Mouse (Mus musculus) megakaryocyte, embryonic 14.5 days (primary cell): Measurements from ENCODE around the gene Olfr859. TPM values are rescaled to one million over a fixed set of nuclear protein-coding genes. Genes with fewer than 3 reads are reported as not detected.
A peak's percentile ranks its signal among the peaks of the same experiment; 100 is the strongest.
"Not testable (repeated sequence)": the region's sequence is repeated elsewhere in the genome, so short reads cannot be mapped to it uniquely, and the experiment has no call there.

ENCODE experiments used
- H3K27me3 ChIP-seq: replicated peaks from 2 replicates; pipeline ENCODE3; 2012; ENCODE audit warnings: inconsistent platforms
- H3K36me3 ChIP-seq: replicated peaks from 2 replicates; pipeline ENCODE3; 2012; ENCODE audit warnings: low read length, inconsistent platforms, mixed read lengths
- H3K4me1 ChIP-seq: 2 replicates; pipeline ENCODE4 v1.6.1; 2012; ENCODE audit warnings: inconsistent platforms
- H3K4me3 ChIP-seq: replicated peaks from 2 replicates; pipeline ENCODE3; 2012; ENCODE audit warnings: moderate library complexity, mild to moderate bottlenecking, inconsistent platforms
- H3K9me3 ChIP-seq: 2 replicates; pipeline ENCODE4 v1.6.1; 2012; ENCODE audit warnings: inconsistent platforms
- FLI1 ChIP-seq: IDR thresholded peaks from 2 replicates; pipeline ENCODE4 v1.6.1; 2012; ENCODE audit warnings: low read length, inconsistent platforms, mixed read lengths
- GATA1 ChIP-seq: IDR thresholded peaks from 3 replicates; pipeline ENCODE4 v1.6.1; 2012; ENCODE audit warnings: mixed read lengths, low read length, inconsistent platforms, borderline replicate concordance
- polyA plus RNA-seq: library from polyadenylated mRNA; stranded (reverse); fragments of >175 nt; gene quantifications from 2 replicates; pipeline ENCODE4 v1.2.3, GENCODE M21; 2012; ENCODE audit warnings: low replicate concordance; ENCODE audit not compliant: insufficient read depth

Gene Olfr859
- polyA plus RNA-seq: not detected in 2 replicates

DNA sequence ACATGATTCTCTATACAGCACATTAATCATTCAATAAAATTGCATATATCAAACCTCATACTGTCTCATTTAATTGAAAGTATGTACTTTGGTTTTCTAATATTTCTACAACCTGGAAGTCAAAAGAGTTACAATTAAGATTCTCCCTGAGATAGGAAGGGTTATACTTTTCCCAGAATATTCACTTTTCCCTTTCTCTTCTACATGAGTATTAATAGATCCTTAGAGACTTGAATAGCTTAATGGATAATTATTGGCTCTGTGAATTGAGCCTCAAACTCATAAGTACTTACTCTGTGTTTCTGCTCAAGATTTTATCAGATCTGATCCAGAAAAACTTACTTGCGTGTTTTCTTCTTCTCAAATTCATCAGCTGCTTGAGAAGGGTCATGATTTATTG lies at the start of gene Olfr859:
Gene Olfr859, plus strand, starts transcription at position 301 of the 400 bp plus-strand sequence.
- H3K4me1 ChIP-seq: peaks cover 29% of the 10 kb centered on the region
- not testable (repeated sequence) for H3K4me3 ChIP-seq, H3K9me3 ChIP-seq, H3K36me3 ChIP-seq, H3K27me3 ChIP-seq

DNA sequence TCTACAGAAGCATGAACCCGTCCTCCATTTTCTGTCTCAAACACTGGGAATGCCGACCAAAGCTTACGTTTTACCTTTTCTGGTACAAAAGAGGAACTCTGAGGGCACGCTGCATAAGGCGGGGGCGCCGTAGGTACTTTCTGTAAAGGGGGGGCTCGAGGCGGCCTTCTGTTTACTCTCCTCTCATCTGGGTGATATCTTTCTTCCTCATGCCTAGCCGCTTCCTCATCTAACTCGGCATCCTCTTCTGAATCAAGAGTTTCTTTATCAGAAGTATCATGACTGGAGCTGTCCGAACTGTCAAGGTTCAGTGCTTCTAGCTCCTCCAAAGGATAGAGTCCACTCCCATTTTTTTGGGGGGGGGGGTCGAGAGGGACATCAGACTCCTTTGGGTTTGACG lies 35.6 kb upstream of the Olfr859 start:
- TF ChIP-seq GATA1: no peak
- TF ChIP-seq FLI1: no peak
- H3K36me3 ChIP-seq: peaks cover 7% of the 10 kb centered on the region
- H3K9me3 ChIP-seq: peaks cover 51% of the 10 kb centered on the region
- peaks cover 2% of the 10 kb centered on the region; the same call in 1 of the 2 replicates for H3K4me1 ChIP-seq
- H3K4me3 ChIP-seq: no peak overlapping the region
- H3K27me3 ChIP-seq: no peaks in the 10 kb centered on the region

DNA sequence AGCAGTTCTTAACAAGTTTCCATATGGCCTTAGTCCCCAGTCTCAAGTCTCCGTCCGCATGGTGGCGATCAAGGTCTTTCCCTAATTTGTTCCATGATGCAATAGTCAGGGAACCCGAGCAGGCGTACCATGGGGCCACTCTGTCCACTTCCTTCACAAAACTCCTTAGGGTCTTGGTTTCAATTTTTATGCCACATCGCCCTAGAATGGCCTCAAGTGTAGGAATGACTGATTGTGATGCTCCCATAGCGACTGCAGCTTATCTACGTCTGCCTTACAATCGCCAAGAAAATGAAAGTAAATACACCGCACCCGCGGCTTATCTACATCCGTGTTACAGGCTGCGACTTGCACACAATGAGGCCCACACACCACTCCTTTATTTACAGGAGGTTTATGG lies 35.0 kb upstream of the Olfr859 start:
- TF ChIP-seq FLI1: no peak
- H3K27me3 ChIP-seq: no peaks in the 10 kb centered on the region
- peaks cover 3% of the 10 kb centered on the region; the same call in 1 of the 2 replicates for H3K4me1 ChIP-seq
- H3K9me3 ChIP-seq: peaks cover 46% of the 10 kb centered on the region
- H3K4me3 ChIP-seq: no peak overlapping the region
- H3K36me3 ChIP-seq: peaks cover 4% of the 10 kb centered on the region

DNA sequence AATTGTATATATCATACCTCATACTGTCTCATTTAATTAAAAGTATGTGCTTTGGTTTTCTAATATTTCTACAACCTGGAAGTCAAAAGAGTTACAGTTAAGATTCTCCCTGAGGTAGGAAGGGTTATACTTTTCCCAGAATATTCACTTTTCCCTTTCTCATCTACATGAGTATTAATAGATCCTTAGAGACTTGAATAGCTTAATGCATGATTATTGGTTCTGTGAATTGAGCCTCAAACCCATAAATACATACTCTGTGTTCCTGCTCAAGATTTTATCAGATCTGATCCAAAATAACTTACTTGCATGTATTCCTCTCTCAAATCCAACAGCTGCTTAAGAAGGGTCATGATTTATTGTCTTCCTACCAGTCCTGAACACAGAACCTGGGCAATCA lies 24.7 kb upstream of the Olfr859 start, which contains the start of gene Olfr58:
Gene Olfr58, plus strand, starts transcription at position 301 of the 400 bp plus-strand sequence.
- Histone ChIP-seq H3K4me3 (no peak within 1 kb of the TSS), H3K36me3 (peaks cover 3% of the 10 kb centered on the region), H3K4me1 (peaks cover 10% of the 10 kb centered on the region), H3K9me3 (no peaks in the 10 kb centered on the region), H3K27me3 (no peaks in the 10 kb centered on the region)
- TF ChIP-seq FLI1 (no peak), GATA1 (no peak)

- Histone ChIP-seq H3K4me1 (peaks cover 35% of the 10 kb centered on the region), H3K27me3 (no peaks in the 10 kb centered on the region), H3K4me3 (no peak overlapping the region), H3K36me3 (no peaks in the 10 kb centered on the region), H3K9me3 (no peaks in the 10 kb centered on the region)
- peak; percentile 16; the same call in 1 of the 2 replicates for TF ChIP-seq FLI1
- peak; percentile 79; the same call in 1 of the 3 replicates for TF ChIP-seq GATA1
These were observed 1.7 kb upstream of the Olfr859 start for GRCm38 (mm10) chr9:19803000-19803399.

GRCm38 (mm10) chr9:19849647-19850046 lies 44.9 kb downstream of the Olfr859 start, which contains the start of gene Olfr860:
TSS of gene Olfr860 (minus strand) at chr9:19849747.
- H3K4me3 ChIP-seq: no peak within 1 kb of the TSS
- H3K9me3 ChIP-seq: no peaks in the 10 kb centered on the region
- H3K4me1 ChIP-seq: no peaks in the 10 kb centered on the region
- no peaks in the 10 kb centered on the region for H3K27me3 ChIP-seq
- no peaks in the 10 kb centered on the region for H3K36me3 ChIP-seq
- TF ChIP-seq GATA1 (no peak), FLI1 (no peak)

Other genes with a start within 250 kb of the Olfr859 start
- not detected in 2 replicates for gene Olfr854, start 237.5 kb upstream of the Olfr859 start, polyA plus RNA-seq
- not detected in 2 replicates for gene Olfr855, start 222.3 kb upstream of the Olfr859 start, polyA plus RNA-seq
- 0.28 and 0.54 TPM in 2 replicates for gene Zfp317, start 182.8 kb upstream of the Olfr859 start, polyA plus RNA-seq
- not detected in 2 replicates for gene Olfr857, start 95.5 kb upstream of the Olfr859 start, polyA plus RNA-seq
- not detected in 2 replicates for gene Olfr58, start 24.6 kb upstream of the Olfr859 start, polyA plus RNA-seq
- not detected in 2 replicates for gene Olfr860, start 44.8 kb downstream of the Olfr859 start, polyA plus RNA-seq
- not detected in 2 replicates for gene Olfr862, start 83.1 kb downstream of the Olfr859 start, polyA plus RNA-seq
- 0.03 TPM in 1 of 2 replicates, not detected in the other for gene Olfr77, start 112.0 kb downstream of the Olfr859 start, polyA plus RNA-seq
- not detected in 2 replicates for gene Olfr866, start 223.1 kb downstream of the Olfr859 start, polyA plus RNA-seq